Mouse (Mus musculus) hindbrain, embryonic 15.5 days (tissue): ENCODE results near the gene Nsmce3. TPM values are rescaled to one million over a fixed set of nuclear protein-coding genes. Genes with fewer than 3 reads are reported as not detected.

Source experiments
- ATAC-seq: fragments of 200-750 bp; cut with Nextera tagmentation; 2 replicates; pipeline ENCODE4 v1.8.0; 2017; ENCODE audit warnings: low read depth, moderate number of reproducible peaks, moderate TSS enrichment; ENCODE audit not compliant: low FRiP score
- H3K27ac ChIP-seq: fragments of 300-500 bp; sonication (generic); replicated peaks from 2 replicates; pipeline ENCODE4 v1.5.1; 2015; ENCODE audit warnings: mild to moderate bottlenecking, inconsistent platforms
- H3K27me3 ChIP-seq: fragments of 300-500 bp; sonication (generic); 2 replicates; pipeline ENCODE4 v1.6.1; 2015; ENCODE audit warnings: control low read depth, inconsistent platforms
- H3K36me3 ChIP-seq: fragments of 300-500 bp; sonication (generic); 2 replicates; pipeline ENCODE4 v1.6.1; 2015; ENCODE audit warnings: control low read depth, inconsistent platforms
- H3K4me1 ChIP-seq: fragments of 300-500 bp; sonication (generic); replicated peaks from 2 replicates; pipeline ENCODE4 v1.6.1; 2015; ENCODE audit warnings: control low read depth, inconsistent platforms
- H3K4me2 ChIP-seq: fragments of 300-500 bp; sonication (generic); 2 replicates; pipeline ENCODE4 v1.6.1; 2015; ENCODE audit warnings: moderate library complexity, mild to moderate bottlenecking, inconsistent platforms
- H3K4me3 ChIP-seq: fragments of 300-500 bp; sonication (generic); 2 replicates; pipeline ENCODE4 v1.5.1; 2015; ENCODE audit warnings: mild to moderate bottlenecking, inconsistent platforms
- H3K9ac ChIP-seq: fragments of 300-500 bp; sonication (generic); 2 replicates; pipeline ENCODE4 v1.6.1; 2015; ENCODE audit warnings: inconsistent platforms
- H3K9me3 ChIP-seq: fragments of 300-500 bp; sonication (generic); 2 replicates; pipeline ENCODE4 v1.6.1; 2016; ENCODE audit warnings: control low read depth, inconsistent platforms
- WGBS: fragments of 180-500 bp; shearing (Covaris S2); methylation state at CpG from one replicate; pipeline ENCODE4 v1.1.7; 2015; 5-methylcytosine and 5-hydroxymethylcytosine counted together
- polyA plus RNA-seq: library from polyadenylated mRNA; unstranded; fragments of >200 nt; fragmentation: Nextera tagmentation; extraction: Ambion mirVana; gene quantifications from 2 replicates; pipeline ENCODE4 v1.2.1, GENCODE M21; 2015

The Nsmce3 gene
- polyA plus RNA-seq, 1 experiment from 2014 or later: 11.5 TPM

DNA sequence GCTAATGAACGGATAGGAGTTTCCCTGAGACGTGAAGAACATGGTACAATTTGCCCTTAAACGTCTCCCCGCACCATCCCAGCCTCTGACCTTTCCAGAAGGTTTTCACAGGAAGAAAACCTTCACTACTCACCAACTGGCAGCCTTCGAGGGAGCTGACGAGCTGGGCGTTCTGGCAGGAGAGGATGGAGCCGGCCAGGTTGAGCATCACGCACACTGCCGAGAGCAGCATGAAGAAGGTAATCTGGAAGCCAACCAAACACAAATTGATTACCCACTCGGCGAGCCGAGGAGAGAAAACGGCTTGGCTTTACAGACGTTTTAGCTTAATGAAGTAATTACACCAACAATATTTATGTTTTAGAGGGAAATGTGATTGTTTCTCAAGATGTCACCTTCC lies 16.8 kb downstream of the Nsmce3 start:
- no peaks in the 10 kb centered on the region for H3K9me3 ChIP-seq
- WGBS: 45% methylated on average over 15 of the region's 15 CpGs
- ATAC-seq: no peak
- H3K27me3 ChIP-seq: no peaks in the 10 kb centered on the region
- H3K4me3 ChIP-seq: no peak overlapping the region
- H3K36me3 ChIP-seq: no peaks in the 10 kb centered on the region
- H3K27ac ChIP-seq: peak overlapping the region; percentile 66; the same call in 1 of the 2 replicates
- H3K4me2 ChIP-seq: peak overlapping the region; percentile 42
- H3K9ac ChIP-seq: no peak overlapping the region
- peaks cover 14% of the 10 kb centered on the region for H3K4me1 ChIP-seq

DNA sequence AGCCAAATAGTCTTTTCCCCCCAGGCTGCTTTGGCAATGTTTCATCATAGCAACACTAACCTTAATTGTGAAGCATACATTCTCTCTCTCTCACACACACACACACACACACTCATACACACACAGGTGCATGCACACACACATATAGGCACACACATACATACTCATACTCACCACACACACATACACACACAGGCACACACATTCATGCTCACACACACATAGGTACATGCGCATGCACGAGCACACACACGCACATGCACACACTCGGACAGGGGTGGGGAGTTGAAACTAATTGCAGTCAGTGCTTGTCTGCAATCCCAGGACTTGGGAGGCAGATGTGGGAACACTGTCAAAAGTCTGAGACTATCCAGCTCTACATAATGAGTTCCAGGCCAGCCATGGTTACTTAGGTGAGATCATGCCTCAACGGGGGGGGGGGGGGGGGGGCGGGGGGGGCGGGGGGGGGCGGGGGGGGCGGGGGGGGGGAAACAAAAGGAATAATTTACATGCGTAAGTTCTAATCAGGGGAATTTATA lies 17.3 kb downstream of the Nsmce3 start:
- Histone ChIP-seq H3K27me3 (no peaks in the 10 kb centered on the region), H3K4me1 (peaks cover 14% of the 10 kb centered on the region), H3K4me3 (no peak overlapping the region), H3K9me3 (no peaks in the 10 kb centered on the region), H3K4me2 (peak overlapping the region; percentile 42; the same call in 1 of the 2 replicates), H3K36me3 (no peaks in the 10 kb centered on the region), H3K9ac (no peak overlapping the region), H3K27ac (no peak overlapping the region)
- 71% methylated on average over 5 of the region's 10 CpGs for WGBS
- peak; percentile 48; the same call in 1 of the 2 replicates for ATAC-seq

DNA sequence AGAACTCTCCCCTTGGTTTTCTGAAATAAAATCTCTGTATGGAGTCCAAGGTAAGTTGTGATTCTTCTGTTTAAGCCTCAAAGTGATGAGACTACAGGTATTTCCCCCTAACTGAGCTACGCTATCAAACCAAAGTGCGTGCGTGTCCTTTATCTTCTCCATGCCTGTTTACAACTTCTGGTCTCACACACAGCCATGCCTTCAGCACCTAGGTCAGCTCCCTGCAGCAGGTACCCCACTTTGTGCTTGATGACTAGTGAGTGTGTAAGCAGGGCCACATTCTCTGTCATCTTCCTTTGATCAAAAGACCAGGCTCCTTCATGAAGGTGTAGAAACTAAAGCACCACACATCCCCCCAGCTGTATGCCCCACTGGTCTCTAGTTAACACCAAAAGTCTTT lies 22.0 kb downstream of the Nsmce3 start:
- Histone ChIP-seq H3K4me1 (peaks cover under 1% of the 10 kb centered on the region; the same call in 1 of the 2 replicates), H3K9ac (no peak overlapping the region), H3K27ac (no peak overlapping the region), H3K4me2 (no peak overlapping the region), H3K9me3 (no peaks in the 10 kb centered on the region), H3K36me3 (no peaks in the 10 kb centered on the region), H3K27me3 (no peaks in the 10 kb centered on the region), H3K4me3 (no peak overlapping the region)
- WGBS: 74% methylated on average over 3 of the region's 3 CpGs
- ATAC-seq: no peak

DNA sequence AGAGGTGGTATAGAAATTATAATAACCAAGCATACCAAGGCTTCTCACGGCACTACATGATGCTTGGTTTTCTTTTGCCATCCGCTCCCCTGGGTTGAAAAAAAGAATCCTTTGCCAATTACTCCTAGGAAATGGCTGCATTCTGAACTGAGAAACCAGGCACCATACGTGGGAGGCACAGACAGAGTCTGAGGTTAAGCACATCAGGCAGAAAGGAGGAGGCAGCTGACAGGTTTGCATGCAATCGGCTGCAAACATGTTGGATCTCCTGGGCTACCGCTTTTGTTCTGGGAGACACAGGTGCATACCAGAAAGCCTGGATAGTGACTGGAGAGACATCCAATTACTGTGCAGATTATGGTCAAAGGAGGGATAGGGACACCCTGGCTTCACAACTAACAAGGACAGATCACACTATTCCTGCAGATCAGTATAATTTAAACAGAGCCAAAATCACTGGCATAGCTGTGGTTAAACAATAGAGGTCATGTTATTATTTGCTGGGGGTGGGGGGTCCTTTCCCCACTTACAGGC lies 25.4 kb downstream of the Nsmce3 start:
- H3K4me3 ChIP-seq: no peak overlapping the region
- no peak overlapping the region for H3K27ac ChIP-seq
- 73% methylated on average over 5 of the region's 5 CpGs for WGBS
- H3K9me3 ChIP-seq: no peaks in the 10 kb centered on the region
- no peak overlapping the region for H3K9ac ChIP-seq
- no peak for ATAC-seq
- H3K27me3 ChIP-seq: no peaks in the 10 kb centered on the region
- H3K4me1 ChIP-seq: no peaks in the 10 kb centered on the region
- H3K4me2 ChIP-seq: no peak overlapping the region
- H3K36me3 ChIP-seq: no peaks in the 10 kb centered on the region

DNA sequence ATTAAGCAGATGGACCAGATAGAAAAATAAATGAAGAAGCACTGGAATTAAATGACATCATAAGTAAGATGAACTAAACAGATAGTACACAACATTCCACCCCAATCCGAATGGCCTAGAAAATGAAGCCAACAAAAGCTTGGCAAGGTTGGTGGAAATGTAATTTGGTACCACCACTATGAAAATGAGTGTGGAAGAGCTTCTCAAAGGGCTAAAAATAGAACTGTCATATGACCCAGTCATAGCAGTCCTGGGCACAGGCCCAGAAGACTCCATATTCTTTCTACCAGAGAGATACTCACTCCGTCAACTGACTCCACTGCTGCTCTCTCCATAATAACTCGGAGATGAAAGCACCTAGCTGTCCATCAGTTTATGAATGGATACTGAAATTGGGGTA lies 26.7 kb downstream of the Nsmce3 start:
- Histone ChIP-seq H3K36me3 (no peaks in the 10 kb centered on the region), H3K9ac (no peak overlapping the region), H3K4me1 (peaks cover 7% of the 10 kb centered on the region), H3K27ac (no peak overlapping the region), H3K27me3 (no peaks in the 10 kb centered on the region), H3K9me3 (no peaks in the 10 kb centered on the region), H3K4me3 (no peak overlapping the region), H3K4me2 (no peak overlapping the region)
- ATAC-seq: no peak
- 85% methylated on average over 3 of the region's 3 CpGs for WGBS

DNA sequence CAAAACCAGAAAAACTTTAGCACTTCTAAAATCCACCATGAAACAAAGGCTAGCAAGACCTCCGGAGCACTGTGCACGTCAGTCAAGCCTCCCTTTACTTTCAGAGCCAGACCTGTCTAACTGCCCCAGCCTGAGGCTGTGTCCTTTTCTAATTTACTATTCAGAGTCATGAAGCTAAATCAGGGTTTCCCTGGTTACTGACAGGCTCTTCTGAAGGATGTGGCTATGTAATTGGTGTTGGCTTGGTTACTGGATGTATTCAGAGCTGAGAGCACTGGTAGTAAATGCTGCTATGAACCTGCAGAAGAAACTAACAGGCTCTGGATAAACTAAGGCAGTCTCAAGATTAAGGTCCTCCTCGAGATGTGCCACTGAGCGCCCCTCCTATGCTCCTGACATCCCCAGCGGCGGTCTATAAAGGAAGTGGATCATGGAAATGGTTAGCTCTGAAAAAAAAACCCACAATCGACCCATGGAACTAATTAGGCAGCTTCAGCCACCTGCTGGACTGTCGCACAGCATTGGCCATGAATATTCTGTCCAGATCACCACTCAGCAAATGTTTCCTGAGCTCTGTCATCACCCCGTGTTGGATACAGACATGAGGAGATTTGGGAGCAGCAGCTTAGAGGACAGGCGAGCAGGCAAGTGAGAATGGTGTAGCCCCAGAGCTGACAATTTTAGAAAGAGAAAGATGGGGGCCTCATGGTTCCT lies 31.7 kb downstream of the Nsmce3 start:
- Histone ChIP-seq H3K4me2 (peak overlapping the region; percentile 52), H3K27ac (peak overlapping the region; percentile 77), H3K36me3 (no peaks in the 10 kb centered on the region), H3K4me1 (peaks cover 25% of the 10 kb centered on the region), H3K9ac (no peak overlapping the region), H3K27me3 (no peaks in the 10 kb centered on the region), H3K4me3 (no peak overlapping the region), H3K9me3 (no peaks in the 10 kb centered on the region)
- WGBS: 26% methylated on average over 10 of the region's 10 CpGs
- peak; percentile 89 for ATAC-seq

DNA sequence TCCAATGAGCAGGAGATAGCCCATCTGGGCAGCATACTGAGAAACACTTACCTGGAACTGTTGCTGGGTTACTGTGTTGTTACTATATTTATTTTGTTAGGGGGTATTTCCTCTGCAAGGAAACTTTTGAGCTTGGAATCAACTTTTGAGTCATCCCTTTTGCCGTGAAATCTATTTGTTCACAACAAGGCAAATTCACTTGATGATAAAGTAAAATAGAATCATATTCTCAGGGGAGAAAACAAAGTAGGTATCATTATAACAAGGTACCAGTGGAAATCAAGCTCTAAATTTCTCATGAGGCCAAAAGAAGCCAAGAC lies 32.3 kb downstream of the Nsmce3 start:
- H3K27me3 ChIP-seq: no peaks in the 10 kb centered on the region
- ATAC-seq: no peak
- WGBS: 50% methylated on average over 1 of the region's 1 CpGs
- peak overlapping the region; percentile 52 for H3K4me2 ChIP-seq
- no peaks in the 10 kb centered on the region for H3K36me3 ChIP-seq
- H3K9me3 ChIP-seq: no peaks in the 10 kb centered on the region
- H3K4me3 ChIP-seq: no peak overlapping the region
- no peak overlapping the region for H3K9ac ChIP-seq
- peak overlapping the region; percentile 77; the same call in 1 of the 2 replicates for H3K27ac ChIP-seq
- H3K4me1 ChIP-seq: peaks cover 25% of the 10 kb centered on the region

DNA sequence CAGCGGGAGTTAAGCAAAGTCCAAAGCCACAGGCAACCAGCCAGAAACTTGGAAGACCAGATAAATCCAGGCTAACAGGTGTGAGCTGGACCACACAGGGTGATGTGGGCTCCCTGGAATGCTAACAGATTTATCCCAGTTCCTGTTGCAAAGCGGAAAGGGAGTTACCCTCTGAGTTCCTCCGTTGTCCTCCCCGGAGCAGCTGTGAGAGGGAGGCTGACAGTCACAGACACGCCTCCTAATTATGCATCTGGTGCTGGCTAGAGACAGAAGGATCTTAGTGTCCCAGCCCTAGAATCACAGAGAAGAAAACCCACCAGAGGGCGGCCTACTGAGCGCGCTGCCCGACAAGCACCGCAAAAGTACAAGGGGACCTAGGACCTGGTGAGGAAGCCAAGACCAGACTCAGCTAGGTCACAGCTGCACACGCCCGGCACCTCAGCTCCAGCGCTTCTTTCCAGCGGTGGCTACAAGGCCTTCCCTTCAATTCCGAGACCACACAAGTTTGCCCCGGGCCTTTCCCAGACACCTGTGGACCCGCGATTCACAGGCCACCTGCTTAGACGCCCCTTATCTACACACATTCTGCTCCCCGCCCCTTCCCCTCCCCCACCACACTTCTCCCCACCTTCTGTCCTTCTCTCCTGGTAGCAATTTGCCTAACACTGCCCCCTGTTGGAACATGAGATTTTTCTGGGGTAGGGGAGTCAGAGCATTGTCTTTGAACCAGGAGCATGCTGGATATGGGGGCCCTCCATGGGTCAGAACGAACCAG lies 32.8 kb downstream of the Nsmce3 start:
- ATAC-seq: peak; percentile 74
- Histone ChIP-seq H3K27me3 (no peaks in the 10 kb centered on the region), H3K36me3 (no peaks in the 10 kb centered on the region), H3K9ac (no peak overlapping the region), H3K4me1 (peaks cover 25% of the 10 kb centered on the region), H3K9me3 (no peaks in the 10 kb centered on the region), H3K4me3 (peak overlapping the region; percentile 16; the same call in 1 of the 2 replicates), H3K27ac (peak overlapping the region; percentile 58; the same call in 1 of the 2 replicates), H3K4me2 (peak overlapping the region; percentile 52)
- WGBS: 2% methylated on average over 21 of the region's 21 CpGs

DNA sequence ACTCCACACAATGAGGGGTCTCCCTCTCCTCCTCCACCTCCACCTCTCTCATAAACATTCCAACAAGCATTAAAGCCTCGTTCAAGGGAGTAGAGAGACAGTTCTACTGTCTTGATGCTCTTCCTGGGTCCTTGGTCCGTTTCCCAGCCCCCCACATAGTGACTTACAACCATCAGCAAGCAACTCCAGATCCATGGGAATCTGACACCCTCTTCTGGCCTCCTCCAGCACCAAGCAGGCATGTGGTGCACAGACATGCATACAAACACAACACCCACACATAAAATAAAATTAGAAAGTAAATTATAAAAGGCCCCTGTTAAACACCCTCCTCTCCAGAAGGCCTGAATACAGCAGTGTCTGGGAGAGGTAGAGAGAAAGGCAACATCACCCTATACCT lies 33.5 kb downstream of the Nsmce3 start:
- peaks cover 25% of the 10 kb centered on the region for H3K4me1 ChIP-seq
- H3K36me3 ChIP-seq: no peaks in the 10 kb centered on the region
- H3K4me3 ChIP-seq: no peak overlapping the region
- H3K27me3 ChIP-seq: no peaks in the 10 kb centered on the region
- no peak overlapping the region for H3K27ac ChIP-seq
- no peak overlapping the region for H3K4me2 ChIP-seq
- 63% methylated on average over 2 of the region's 2 CpGs for WGBS
- ATAC-seq: no peak
- no peak overlapping the region for H3K9ac ChIP-seq
- no peaks in the 10 kb centered on the region for H3K9me3 ChIP-seq

DNA sequence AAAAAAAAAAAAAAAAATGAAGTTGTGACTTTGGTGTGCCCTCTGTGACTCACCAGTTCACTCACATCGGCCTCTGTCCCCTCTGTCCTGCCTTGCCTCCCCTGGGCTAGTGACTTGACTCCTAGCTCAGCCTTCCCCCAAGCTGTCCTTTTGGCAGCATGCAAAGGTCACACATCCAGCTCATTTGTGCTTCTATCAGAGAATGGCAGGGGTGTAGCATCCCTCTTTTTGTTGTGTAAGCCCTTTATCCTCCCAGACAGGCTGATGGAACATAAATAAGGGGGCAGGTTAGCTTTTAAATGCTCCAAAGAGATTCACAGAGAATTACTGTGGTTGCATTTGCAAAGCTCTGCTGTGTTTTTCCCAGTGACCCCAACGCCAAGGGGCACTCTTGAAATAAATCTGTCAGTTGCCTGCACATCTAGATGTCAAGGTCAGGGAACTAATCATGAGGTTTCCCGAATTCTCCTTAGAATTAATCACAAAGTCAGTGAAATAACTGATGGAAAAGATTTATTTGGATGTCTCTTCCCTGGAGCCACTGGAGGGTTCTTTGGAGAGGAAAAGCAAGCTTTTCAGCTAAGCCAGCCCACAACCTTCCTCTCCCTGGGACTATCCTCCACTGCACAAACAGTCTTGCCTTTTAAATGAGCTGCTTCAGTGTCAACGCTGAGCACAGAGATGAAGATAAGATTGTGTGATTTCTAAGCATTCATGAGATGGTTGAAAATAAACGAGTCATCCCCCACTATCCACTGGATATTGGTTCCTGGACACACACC lies 42.4 kb downstream of the Nsmce3 start:
- Histone ChIP-seq H3K9ac (no peak overlapping the region), H3K36me3 (no peaks in the 10 kb centered on the region), H3K4me3 (no peak overlapping the region), H3K9me3 (no peaks in the 10 kb centered on the region), H3K27me3 (no peaks in the 10 kb centered on the region), H3K27ac (no peak overlapping the region), H3K4me2 (no peak overlapping the region), H3K4me1 (0 out of 2 replicates have a peak, but pooled peaks cover 5% of the 10 kb centered on the region)
- WGBS: 24% methylated on average over 5 of the region's 5 CpGs
- ATAC-seq: no peak

DNA sequence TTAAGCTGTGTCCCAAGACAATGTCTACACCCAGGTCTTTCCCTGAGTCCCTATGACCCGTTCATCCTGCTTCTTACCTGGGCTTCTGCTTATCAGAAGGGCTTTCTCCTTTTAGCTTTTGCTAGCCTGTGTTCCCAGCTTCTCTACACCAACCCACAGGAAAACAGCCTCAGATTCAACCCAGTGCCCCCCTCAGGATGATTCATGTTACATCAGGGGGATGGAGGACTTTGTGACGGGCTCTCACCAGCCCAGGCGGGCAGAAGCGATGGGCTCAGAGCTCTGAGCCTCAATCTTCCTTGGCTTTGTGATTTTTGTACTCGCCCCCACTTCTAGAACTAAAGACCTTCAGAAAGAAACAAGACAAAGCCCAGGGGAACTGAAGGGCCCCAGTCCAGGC lies 51.7 kb downstream of the Nsmce3 start:
- no peak overlapping the region for H3K4me2 ChIP-seq
- no peaks in the 10 kb centered on the region for H3K36me3 ChIP-seq
- H3K27me3 ChIP-seq: no peaks in the 10 kb centered on the region
- H3K27ac ChIP-seq: no peak overlapping the region
- H3K4me3 ChIP-seq: no peak overlapping the region
- H3K9me3 ChIP-seq: no peaks in the 10 kb centered on the region
- 87% methylated on average over 5 of the region's 5 CpGs for WGBS
- no peaks in the 10 kb centered on the region for H3K4me1 ChIP-seq
- H3K9ac ChIP-seq: no peak overlapping the region
- no peak for ATAC-seq
